Mouse (Mus musculus) adipocyte (in vitro differentiated cells): ENCODE measurements around the gene Slc37a1.
"Not testable (repeated sequence)": the region's sequence is repeated elsewhere in the genome, so short reads cannot be mapped to it uniquely, and the experiment has no call there.

Experiments
- DNase-seq: peaks from one replicate; pipeline ENCODE4 v3.0.0-alpha.2; 2016; ENCODE audit warnings: low spot score

Slc37a1 gene

GRCm38 (mm10) chr17:31349388-31349787 lies 62.8 kb downstream of the Slc37a1 start:
- no peak for DNase-seq

- DNase-seq: no peak
These were observed 65.4 kb downstream of the Slc37a1 start for GRCm38 (mm10) chr17:31351984-31352383.

- no peak for DNase-seq
These were observed 66.7 kb downstream of the Slc37a1 start for GRCm38 (mm10) chr17:31353255-31353654.

- not testable (repeated sequence) for DNase-seq
These were observed 68.1 kb downstream of the Slc37a1 start for GRCm38 (mm10) chr17:31354684-31355083.

- no peak for DNase-seq
These were observed 69.4 kb downstream of the Slc37a1 start for GRCm38 (mm10) chr17:31355792-31356502.

- DNase-seq: no peak
These were observed 74.0 kb downstream of the Slc37a1 start for GRCm38 (mm10) chr17:31360582-31360981.

GRCm38 (mm10) chr17:31365586-31366166 lies 79.1 kb downstream of the Slc37a1 start:
- DNase-seq: no peak

GRCm38 (mm10) chr17:31370221-31370620 lies 83.6 kb downstream of the Slc37a1 start:
- no peak for DNase-seq

- no peak for DNase-seq
These were observed 84.3 kb downstream of the Slc37a1 start for GRCm38 (mm10) chr17:31370931-31371330.

- DNase-seq: peak; percentile 29
These were observed 91.4 kb downstream of the Slc37a1 start for GRCm38 (mm10) chr17:31377961-31378360.

- no peak for DNase-seq
These were observed 91.8 kb downstream of the Slc37a1 start for GRCm38 (mm10) chr17:31378361-31378761.

GRCm38 (mm10) chr17:31379086-31379485 lies 92.5 kb downstream of the Slc37a1 start:
- DNase-seq: no peak

GRCm38 (mm10) chr17:31379863-31380262 lies 93.3 kb downstream of the Slc37a1 start:
- no peak for DNase-seq

- DNase-seq: no peak
These were observed 96.7 kb downstream of the Slc37a1 start for GRCm38 (mm10) chr17:31383320-31383719.

- no peak for DNase-seq
These were observed 98.5 kb downstream of the Slc37a1 start for GRCm38 (mm10) chr17:31384968-31385627.

GRCm38 (mm10) chr17:31385671-31386665 lies 99.4 kb downstream of the Slc37a1 start, which contains the start of gene Pde9a:
Pde9a (plus strand) TSS chr17:31386210.
- DNase-seq: no peak

- no peak for DNase-seq
These were observed 100.2 kb downstream of the Slc37a1 start for GRCm38 (mm10) chr17:31386766-31387275.

GRCm38 (mm10) chr17:31389432-31390050 lies 102.9 kb downstream of the Slc37a1 start:
- DNase-seq: no peak

- DNase-seq: no peak
These were observed 104.9 kb downstream of the Slc37a1 start for GRCm38 (mm10) chr17:31391462-31391861.

GRCm38 (mm10) chr17:31392041-31392440 lies 105.4 kb downstream of the Slc37a1 start:
- no peak for DNase-seq

- DNase-seq: peak; percentile 18
These were observed 107.2 kb downstream of the Slc37a1 start for GRCm38 (mm10) chr17:31393811-31394210.
